Mouse (Mus musculus): ENCODE results near the gene Mbl2. TPM values are rescaled to one million over a fixed set of nuclear protein-coding genes. Genes with fewer than 3 reads are reported as not detected.
"Not testable (repeated sequence)": the region's sequence is repeated elsewhere in the genome, so short reads cannot be mapped to it uniquely, and the experiment has no call there.

Mbl2 gene
- polyA plus RNA-seq, 1 experiment from 2014 or later = not detected

DNA sequence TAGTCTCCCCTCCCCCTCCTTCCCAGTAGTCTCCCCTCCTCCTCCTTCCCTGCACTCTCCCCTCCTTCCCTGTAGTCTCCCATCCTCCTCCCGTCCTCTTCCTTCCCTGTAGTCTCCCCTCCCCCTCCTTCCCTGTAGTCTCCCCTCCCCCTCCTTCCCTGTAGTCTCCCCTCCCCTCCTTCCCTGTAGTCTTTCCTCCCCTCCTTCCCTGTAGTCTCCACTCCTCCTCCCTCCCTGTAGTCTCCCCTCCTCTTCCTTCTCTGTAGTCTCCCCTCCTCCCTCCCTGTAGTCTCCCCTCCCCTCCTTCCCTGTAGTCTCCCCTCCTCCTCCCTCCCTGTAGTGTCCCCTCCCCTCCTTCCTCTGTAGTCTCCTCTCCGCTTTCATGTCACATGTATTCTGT, 18.7 kb upstream of the Mbl2 start:
- Histone ChIP-seq H3K9me3 (ENCODE audit: control insufficient read depth, low read length) (no peaks in the 10 kb centered on the region), H3K4me2 (no peak overlapping the region), H3K4me3 (ENCODE audit: low read depth, low read length) (no peak overlapping the region), H3K27ac (ENCODE audit: low read depth, low read length) (no peak overlapping the region), H3K4me1 (ENCODE audit: control insufficient read depth, insufficient read depth, low read length) (no peaks in the 10 kb centered on the region), H3K9ac (ENCODE audit: low read length) (no peak overlapping the region), H3K27me3 (ENCODE audit: control insufficient read depth, insufficient read depth, low read length) (no peaks in the 10 kb centered on the region), H3K36me3 (ENCODE audit: control insufficient read depth, insufficient read depth, low read length) (no peaks in the 10 kb centered on the region)
- DNase-seq (ENCODE audit: low spot score, missing footprints) (no peak), ATAC-seq (ENCODE audit: low FRiP score) (no peak)
- 21% methylated on average over 2 of the region's 2 CpGs for WGBS

- not testable (repeated sequence) for H3K4me2 ChIP-seq; H3K9me3 ChIP-seq (ENCODE audit: control insufficient read depth, low read length); ATAC-seq (ENCODE audit: low FRiP score); H3K4me1 ChIP-seq (ENCODE audit: control insufficient read depth, insufficient read depth, low read length); H3K9ac ChIP-seq (ENCODE audit: low read length); H3K4me3 ChIP-seq (ENCODE audit: low read depth, low read length); H3K27ac ChIP-seq (ENCODE audit: low read depth, low read length); H3K36me3 ChIP-seq (ENCODE audit: control insufficient read depth, insufficient read depth, low read length); H3K27me3 ChIP-seq (ENCODE audit: control insufficient read depth, insufficient read depth, low read length); DNase-seq (ENCODE audit: low spot score, missing footprints)
- WGBS = 70% methylated on average over 2 of the region's 2 CpGs
Measured at GRCm38 (mm10) chr19:30215736-30216135, 17.0 kb upstream of the Mbl2 start.

GRCm38 (mm10) chr19:30216186-30216585, 16.6 kb upstream of the Mbl2 start:
- no peak for DNase-seq (ENCODE audit: low spot score, missing footprints)
- no peaks in the 10 kb centered on the region for H3K27me3 ChIP-seq (ENCODE audit: control insufficient read depth, insufficient read depth, low read length)
- H3K4me2 ChIP-seq = no peak overlapping the region
- H3K4me1 ChIP-seq (ENCODE audit: control insufficient read depth, insufficient read depth, low read length) = no peaks in the 10 kb centered on the region
- no peaks in the 10 kb centered on the region for H3K9me3 ChIP-seq (ENCODE audit: control insufficient read depth, low read length)
- H3K36me3 ChIP-seq (ENCODE audit: control insufficient read depth, insufficient read depth, low read length) = no peaks in the 10 kb centered on the region
- no peak overlapping the region for H3K27ac ChIP-seq (ENCODE audit: low read depth, low read length)
- no peak overlapping the region for H3K4me3 ChIP-seq (ENCODE audit: low read depth, low read length)
- ATAC-seq (ENCODE audit: low FRiP score) = no peak
- WGBS = 78% methylated on average over 4 of the region's 4 CpGs
- H3K9ac ChIP-seq (ENCODE audit: low read length) = no peak overlapping the region

- H3K9ac ChIP-seq (ENCODE audit: low read length) = no peak overlapping the region
- DNase-seq (ENCODE audit: low spot score, missing footprints) (peak; percentile 94), ATAC-seq (ENCODE audit: low FRiP score) (peak; percentile 57; the same call in 1 of the 2 replicates)
- no peaks in the 10 kb centered on the region for H3K9me3 ChIP-seq (ENCODE audit: control insufficient read depth, low read length)
- 23% methylated on average over 7 of the region's 7 CpGs for WGBS
- H3K27ac ChIP-seq (ENCODE audit: low read depth, low read length) = no peak overlapping the region
- H3K4me1 ChIP-seq (ENCODE audit: control insufficient read depth, insufficient read depth, low read length) = no peaks in the 10 kb centered on the region
- H3K4me2 ChIP-seq = no peak overlapping the region
- no peak overlapping the region for H3K4me3 ChIP-seq (ENCODE audit: low read depth, low read length)
- no peaks in the 10 kb centered on the region for H3K27me3 ChIP-seq (ENCODE audit: control insufficient read depth, insufficient read depth, low read length)
- no peaks in the 10 kb centered on the region for H3K36me3 ChIP-seq (ENCODE audit: control insufficient read depth, insufficient read depth, low read length)
Measured at GRCm38 (mm10) chr19:30217335-30217734, 15.4 kb upstream of the Mbl2 start.

DNA sequence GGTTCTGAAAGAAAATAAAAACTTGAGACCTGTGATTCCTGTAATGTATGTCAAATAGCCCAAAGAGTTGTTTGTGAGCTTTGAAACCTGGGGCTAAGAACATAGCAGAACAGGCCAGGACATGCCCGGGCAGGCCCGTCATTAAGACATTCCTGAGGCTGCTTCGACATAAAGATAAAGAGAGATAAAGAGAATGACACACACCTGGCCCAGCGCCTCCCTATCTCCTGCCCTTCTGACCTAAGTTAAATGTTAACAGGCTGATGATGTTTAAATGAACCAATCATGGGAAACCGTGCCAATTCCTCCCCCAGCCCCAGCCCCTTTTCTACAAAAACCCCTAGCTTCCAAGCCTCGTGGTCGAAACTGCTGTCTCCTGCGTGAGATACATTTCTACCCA, 10.1 kb upstream of the Mbl2 start:
- WGBS = 88% methylated on average over 8 of the region's 8 CpGs
- H3K4me1 ChIP-seq (ENCODE audit: control insufficient read depth, insufficient read depth, low read length); H3K4me3 ChIP-seq (ENCODE audit: low read depth, low read length); DNase-seq (ENCODE audit: low spot score, missing footprints); H3K9ac ChIP-seq (ENCODE audit: low read length); H3K36me3 ChIP-seq (ENCODE audit: control insufficient read depth, insufficient read depth, low read length); H3K4me2 ChIP-seq; ATAC-seq (ENCODE audit: low FRiP score); H3K9me3 ChIP-seq (ENCODE audit: control insufficient read depth, low read length); H3K27ac ChIP-seq (ENCODE audit: low read depth, low read length); H3K27me3 ChIP-seq (ENCODE audit: control insufficient read depth, insufficient read depth, low read length): not testable (repeated sequence)

DNA sequence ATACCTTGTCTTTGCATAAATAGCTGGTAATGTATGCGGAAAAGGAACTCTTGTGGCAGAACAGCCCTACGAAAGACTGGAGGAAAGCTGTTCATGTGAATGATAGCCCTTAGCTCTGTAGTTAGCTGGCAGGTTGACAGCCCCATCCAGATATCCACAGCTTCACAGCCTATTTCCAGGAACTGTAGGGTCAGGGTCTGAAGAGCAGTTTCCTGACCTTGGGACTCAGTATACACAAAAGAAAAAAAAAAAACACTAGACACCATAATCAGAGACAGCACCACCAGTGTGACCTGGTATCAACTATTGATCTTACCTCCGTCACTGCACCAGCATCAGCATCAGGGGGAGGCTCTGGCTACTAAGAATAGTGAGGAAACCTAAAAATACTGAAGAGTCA, 3.3 kb upstream of the Mbl2 start:
- H3K27me3 ChIP-seq (ENCODE audit: control insufficient read depth, insufficient read depth, low read length) = no peaks in the 10 kb centered on the region
- no peak overlapping the region for H3K27ac ChIP-seq (ENCODE audit: low read depth, low read length)
- DNase-seq (ENCODE audit: low spot score, missing footprints) (no peak), ATAC-seq (ENCODE audit: low FRiP score) (no peak)
- no peak overlapping the region for H3K4me3 ChIP-seq (ENCODE audit: low read depth, low read length)
- H3K9me3 ChIP-seq (ENCODE audit: control insufficient read depth, low read length) = no peaks in the 10 kb centered on the region
- no peak overlapping the region for H3K4me2 ChIP-seq
- H3K9ac ChIP-seq (ENCODE audit: low read length) = no peak overlapping the region
- no peaks in the 10 kb centered on the region for H3K4me1 ChIP-seq (ENCODE audit: control insufficient read depth, insufficient read depth, low read length)
- H3K36me3 ChIP-seq (ENCODE audit: control insufficient read depth, insufficient read depth, low read length) = no peaks in the 10 kb centered on the region
- WGBS = 79% methylated on average over 3 of the region's 3 CpGs

- Histone ChIP-seq H3K27ac (ENCODE audit: low read depth, low read length) (no peak overlapping the region), H3K27me3 (ENCODE audit: control insufficient read depth, insufficient read depth, low read length) (no peaks in the 10 kb centered on the region), H3K4me2 (no peak overlapping the region), H3K9ac (ENCODE audit: low read length) (no peak overlapping the region), H3K9me3 (ENCODE audit: control insufficient read depth, low read length) (no peaks in the 10 kb centered on the region), H3K4me3 (ENCODE audit: low read depth, low read length) (no peak overlapping the region), H3K36me3 (ENCODE audit: control insufficient read depth, insufficient read depth, low read length) (no peaks in the 10 kb centered on the region), H3K4me1 (ENCODE audit: control insufficient read depth, insufficient read depth, low read length) (no peaks in the 10 kb centered on the region)
- 78% methylated on average over 8 of the region's 8 CpGs for WGBS
- DNase-seq (ENCODE audit: low spot score, missing footprints) (no peak), ATAC-seq (ENCODE audit: low FRiP score) (no peak)
Measured at GRCm38 (mm10) chr19:30234416-30234815, 1.7 kb downstream of the Mbl2 start.

DNA sequence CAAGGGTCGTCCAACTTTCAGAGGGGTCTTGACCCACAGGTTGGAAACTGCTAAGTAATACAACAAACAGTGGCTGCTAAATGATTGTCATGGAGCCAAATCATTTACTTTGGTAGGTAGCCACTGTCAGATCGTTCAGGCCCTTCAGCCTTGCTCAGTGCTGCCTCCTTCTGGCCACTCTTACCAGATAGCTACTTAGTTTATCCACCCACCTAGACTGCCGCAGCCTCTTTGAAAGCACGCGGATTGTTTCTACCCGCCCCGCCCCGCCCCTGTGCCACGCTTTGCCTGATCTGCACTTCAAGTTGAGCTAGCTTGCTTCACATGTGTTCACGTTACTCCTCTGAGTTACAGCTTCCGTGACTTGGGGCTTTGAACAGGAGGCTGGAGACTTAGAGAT, 14.6 kb downstream of the Mbl2 start:
- Histone ChIP-seq H3K27ac (ENCODE audit: low read depth, low read length) (no peak overlapping the region), H3K9me3 (ENCODE audit: control insufficient read depth, low read length) (no peaks in the 10 kb centered on the region), H3K27me3 (ENCODE audit: control insufficient read depth, insufficient read depth, low read length) (no peaks in the 10 kb centered on the region; the same call in 1 of the 2 replicates), H3K4me2 (no peak overlapping the region), H3K4me3 (ENCODE audit: low read depth, low read length) (no peak overlapping the region), H3K4me1 (ENCODE audit: control insufficient read depth, insufficient read depth, low read length) (no peaks in the 10 kb centered on the region), H3K9ac (ENCODE audit: low read length) (no peak overlapping the region), H3K36me3 (ENCODE audit: control insufficient read depth, insufficient read depth, low read length) (no peaks in the 10 kb centered on the region)
- no peak for ATAC-seq (ENCODE audit: low FRiP score)
- 15% methylated on average over 11 of the region's 11 CpGs for WGBS
- DNase-seq (ENCODE audit: low spot score, missing footprints) = peak; percentile 90

- WGBS = 8% methylated on average over 8 of the region's 8 CpGs
- Histone ChIP-seq H3K27ac (ENCODE audit: low read depth, low read length) (no peak overlapping the region), H3K4me1 (ENCODE audit: control insufficient read depth, insufficient read depth, low read length) (no peaks in the 10 kb centered on the region), H3K4me2 (no peak overlapping the region), H3K27me3 (ENCODE audit: control insufficient read depth, insufficient read depth, low read length) (no peaks in the 10 kb centered on the region; the same call in 1 of the 2 replicates), H3K9ac (ENCODE audit: low read length) (no peak overlapping the region), H3K9me3 (ENCODE audit: control insufficient read depth, low read length) (no peaks in the 10 kb centered on the region), H3K36me3 (ENCODE audit: control insufficient read depth, insufficient read depth, low read length) (no peaks in the 10 kb centered on the region), H3K4me3 (ENCODE audit: low read depth, low read length) (no peak overlapping the region)
- no peak for ATAC-seq (ENCODE audit: low FRiP score)
- peak; percentile 98 for DNase-seq (ENCODE audit: low spot score, missing footprints)
Measured at GRCm38 (mm10) chr19:30248822-30249221, 16.1 kb downstream of the Mbl2 start.

- Histone ChIP-seq H3K4me3 (ENCODE audit: low read depth, low read length) (no peak overlapping the region), H3K9ac (ENCODE audit: low read length) (no peak overlapping the region), H3K27me3 (ENCODE audit: control insufficient read depth, insufficient read depth, low read length) (no peaks in the 10 kb centered on the region; the same call in 1 of the 2 replicates), H3K27ac (ENCODE audit: low read depth, low read length) (no peak overlapping the region), H3K4me2 (no peak overlapping the region), H3K9me3 (ENCODE audit: control insufficient read depth, low read length) (no peaks in the 10 kb centered on the region), H3K36me3 (ENCODE audit: control insufficient read depth, insufficient read depth, low read length) (no peaks in the 10 kb centered on the region), H3K4me1 (ENCODE audit: control insufficient read depth, insufficient read depth, low read length) (no peaks in the 10 kb centered on the region)
- WGBS = 52% methylated on average over 2 of the region's 2 CpGs
- DNase-seq (ENCODE audit: low spot score, missing footprints) (no peak), ATAC-seq (ENCODE audit: low FRiP score) (no peak)
Measured at GRCm38 (mm10) chr19:30252253-30252652, 19.5 kb downstream of the Mbl2 start.

Measured in midbrain, embryonic 11.5 days (tissue).